Mouse (Mus musculus): ENCODE results near the gene Taf12. TPM values are rescaled to one million over a fixed set of nuclear protein-coding genes. Genes with fewer than 3 reads are reported as not detected.
A peak's percentile ranks its signal among the peaks of the same experiment; 100 is the strongest.

Taf12 gene
- total and polyA plus RNA-seq, 2 experiments: 5.1 to 5.7 TPM

DNA sequence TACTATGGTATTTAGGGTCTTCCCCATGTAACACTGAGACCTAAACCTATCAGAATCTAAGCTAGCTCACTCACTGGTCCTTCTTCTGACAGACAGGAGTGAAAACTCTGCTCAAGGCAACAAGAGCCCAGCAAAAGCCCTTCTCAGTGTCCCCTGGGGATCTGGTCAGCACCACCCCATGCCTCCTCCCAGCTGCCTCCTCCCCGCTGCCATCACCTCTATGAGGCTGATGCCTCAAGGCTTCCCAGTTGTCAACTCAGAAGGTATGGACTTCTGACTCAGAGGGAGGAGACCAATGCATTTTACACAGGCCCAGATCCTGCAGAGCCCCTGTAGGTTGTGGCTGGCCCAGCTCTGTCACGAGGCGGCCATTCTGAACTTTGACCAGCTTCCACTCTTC lies 67.3 kb downstream of the Taf12 start:
- Histone ChIP-seq H3K4me3 (ENCODE audit: insufficient read depth, low read depth, low read length) (no peak overlapping the region), H3K27me3 (ENCODE audit: control insufficient read depth, insufficient read depth, low read length) (no peaks in the 10 kb centered on the region), H3K36me3 (ENCODE audit: control insufficient read depth, insufficient read depth, low read length) (no peaks in the 10 kb centered on the region), H3K79me2 (ENCODE audit: control insufficient read depth, insufficient read depth, low read length) (peaks cover 21% of the 10 kb centered on the region), H3K27ac (replicated peaks; ENCODE audit: insufficient read depth, low read depth, low read length) (no peak overlapping the region), H3K9ac (ENCODE audit: low read depth, low read length) (no peak overlapping the region), H3K4me1 (ENCODE audit: control insufficient read depth, insufficient read depth, low read length) (0 out of 2 replicates have a peak, but pooled peaks cover 1% of the 10 kb centered on the region)
- WGBS: 89% methylated on average over 3 of the region's 3 CpGs
- TF ChIP-seq POLR2A (IDR thresholded peaks at IDR 0.05; ENCODE audit: extremely low read depth, insufficient read depth, low read length): no peak
- TF ChIP-seq CTCF (IDR thresholded peaks at IDR 0.05; ENCODE audit: low read depth, low read length): no peak
- DNase-seq (ENCODE audit: extremely low read depth, low read depth, low spot score): no peak

DNA sequence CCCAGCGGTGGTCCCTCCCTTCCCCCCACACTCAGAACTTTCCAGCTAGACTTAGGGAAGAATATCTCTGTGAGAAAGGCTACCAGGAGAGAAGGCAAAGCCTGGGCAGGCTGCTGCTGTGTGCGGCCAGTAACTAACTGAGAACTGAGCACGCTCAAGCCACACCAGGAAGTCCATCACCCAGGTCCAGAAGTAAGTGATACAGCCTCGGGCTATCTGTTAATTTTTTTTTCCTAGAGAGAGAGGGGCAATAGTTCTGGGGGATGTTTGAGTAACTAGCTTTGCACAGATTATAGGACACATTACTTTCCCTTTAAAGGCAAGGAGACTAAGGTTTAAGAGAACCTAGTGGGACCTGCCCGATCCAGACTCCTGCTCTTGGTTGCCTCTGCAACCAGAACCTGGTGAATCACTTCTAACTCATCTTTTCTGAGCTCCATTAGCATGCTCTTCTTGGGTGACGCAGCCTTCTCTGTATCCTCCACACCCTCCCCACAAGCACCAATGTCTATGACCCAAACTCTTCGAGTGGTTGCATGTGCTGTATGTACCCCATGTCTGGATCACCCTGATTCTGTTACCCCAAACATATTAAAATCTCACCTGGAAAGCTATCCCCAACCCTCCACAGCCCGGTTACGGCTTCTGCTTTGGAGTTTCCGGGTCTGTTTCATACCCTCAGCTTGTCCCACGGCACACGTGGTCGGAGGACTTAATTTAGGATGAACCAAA lies 70.4 kb downstream of the Taf12 start:
- peak overlapping the region; percentile 94 for H3K4me3 ChIP-seq (ENCODE audit: insufficient read depth, low read depth, low read length)
- 20% methylated on average over 13 of the region's 13 CpGs for WGBS
- 0 out of 2 replicates have a peak overlapping the region, but pooled peaks have one; percentile 95 for H3K9ac ChIP-seq (ENCODE audit: low read depth, low read length)
- H3K79me2 ChIP-seq (ENCODE audit: control insufficient read depth, insufficient read depth, low read length): peaks cover 21% of the 10 kb centered on the region
- 0 out of 2 replicates have a peak, but pooled peaks cover 1% of the 10 kb centered on the region for H3K4me1 ChIP-seq (ENCODE audit: control insufficient read depth, insufficient read depth, low read length)
- no peak for TF ChIP-seq POLR2A (IDR thresholded peaks at IDR 0.05; ENCODE audit: extremely low read depth, insufficient read depth, low read length)
- TF ChIP-seq CTCF (IDR thresholded peaks at IDR 0.05; ENCODE audit: low read depth, low read length): no peak
- no peak for DNase-seq (ENCODE audit: extremely low read depth, low read depth, low spot score)
- H3K27me3 ChIP-seq (ENCODE audit: control insufficient read depth, insufficient read depth, low read length): no peaks in the 10 kb centered on the region
- no peaks in the 10 kb centered on the region for H3K36me3 ChIP-seq (ENCODE audit: control insufficient read depth, insufficient read depth, low read length)
- no peak overlapping the region for H3K27ac ChIP-seq (replicated peaks; ENCODE audit: insufficient read depth, low read depth, low read length)

Other genes with a start within 250 kb of the Taf12 start
- 0.09 and 0.20 TPM in 2 replicates for gene Gm10300, start 199.7 kb upstream of the Taf12 start, total RNA-seq (2014; rRNA removed)
- gene Gm10300, start 199.7 kb upstream of the Taf12 start, polyA plus RNA-seq (2012; rRNA removed): 0.04 and 0.13 TPM in 2 replicates
- gene Epb41, start 199.1 kb upstream of the Taf12 start, total RNA-seq (2014; rRNA removed): 46.8 and 48.0 TPM in 2 replicates
- 29.6 and 40.7 TPM in 2 replicates for gene Epb41, start 199.1 kb upstream of the Taf12 start, polyA plus RNA-seq (2012; rRNA removed)
- gene Oprd1, start 129.9 kb upstream of the Taf12 start, total RNA-seq (2014; rRNA removed): not detected in 2 replicates
- 0.02 TPM in 1 of 2 replicates, not detected in the other for gene Oprd1, start 129.9 kb upstream of the Taf12 start, polyA plus RNA-seq (2012; rRNA removed)
- 11.2 and 13.5 TPM in 2 replicates for gene Ythdf2, start 62.1 kb upstream of the Taf12 start, total RNA-seq (2014; rRNA removed)
- gene Ythdf2, start 62.1 kb upstream of the Taf12 start, polyA plus RNA-seq (2012; rRNA removed): 10.5 and 13.1 TPM in 2 replicates
- gene Gmeb1, start 12.8 kb upstream of the Taf12 start, total RNA-seq (2014; rRNA removed): 3.3 and 5.4 TPM in 2 replicates
- gene Gmeb1, start 12.8 kb upstream of the Taf12 start, polyA plus RNA-seq (2012; rRNA removed): 4.0 and 6.0 TPM in 2 replicates
- gene Rab42, start 29.0 kb downstream of the Taf12 start, total RNA-seq (2014; rRNA removed): 0.40 TPM in 1 of 2 replicates, not detected in the other
- gene Rab42, start 29.0 kb downstream of the Taf12 start, polyA plus RNA-seq (2012; rRNA removed): not detected in 2 replicates
- gene Trnau1ap, start 55.2 kb downstream of the Taf12 start, total RNA-seq (2014; rRNA removed): 28.3 and 29.5 TPM in 2 replicates
- 11.2 and 12.2 TPM in 2 replicates for gene Trnau1ap, start 55.2 kb downstream of the Taf12 start, polyA plus RNA-seq (2012; rRNA removed)
- 3.0 and 4.2 TPM in 2 replicates for gene Rcc1, start 79.2 kb downstream of the Taf12 start, total RNA-seq (2014; rRNA removed)
- 2.8 and 4.0 TPM in 2 replicates for gene Rcc1, start 79.2 kb downstream of the Taf12 start, polyA plus RNA-seq (2012; rRNA removed)
- gene Phactr4, start 148.1 kb downstream of the Taf12 start, total RNA-seq (2014; rRNA removed): 6.6 and 8.9 TPM in 2 replicates
- 7.2 and 8.0 TPM in 2 replicates for gene Phactr4, start 148.1 kb downstream of the Taf12 start, polyA plus RNA-seq (2012; rRNA removed)
- 3.8 TPM in 2 replicates for gene Med18, start 189.5 kb downstream of the Taf12 start, total RNA-seq (2014; rRNA removed)
- gene Med18, start 189.5 kb downstream of the Taf12 start, polyA plus RNA-seq (2012; rRNA removed): 1.0 and 1.4 TPM in 2 replicates
- 2.7 and 3.6 TPM in 2 replicates for gene Sesn2, start 236.1 kb downstream of the Taf12 start, total RNA-seq (2014; rRNA removed)
- gene Sesn2, start 236.1 kb downstream of the Taf12 start, polyA plus RNA-seq (2012; rRNA removed): 5.5 and 6.0 TPM in 2 replicates